Mouse (Mus musculus) ovary, postnatal 14 days (tissue): Measurements from ENCODE around the gene Csrp3.

Source experiments
- DNase-seq: peaks from one replicate; pipeline ENCODE4 v3.0.0; 2022; ENCODE audit warnings: low spot score

Gene Csrp3

GRCm38 (mm10) chr7:48847820-48848650, at the start of gene Csrp3:
Gene Csrp3 (minus strand): TSS chr7:48848033.
- DNase-seq = no peak

GRCm38 (mm10) chr7:48896051-48896450, 48.2 kb upstream of the Csrp3 start:
- DNase-seq = no peak

GRCm38 (mm10) chr7:48895475-48895874, 47.6 kb upstream of the Csrp3 start:
- no peak for DNase-seq

GRCm38 (mm10) chr7:48894763-48895162, 46.9 kb upstream of the Csrp3 start:
- DNase-seq = no peak

- peak; percentile 65 for DNase-seq
Measured at GRCm38 (mm10) chr7:48894152-48894551, 46.3 kb upstream of the Csrp3 start.

GRCm38 (mm10) chr7:48893093-48893492, 45.3 kb upstream of the Csrp3 start:
- DNase-seq = no peak

GRCm38 (mm10) chr7:48891029-48891428, 43.2 kb upstream of the Csrp3 start:
- no peak for DNase-seq

- no peak for DNase-seq
Measured at GRCm38 (mm10) chr7:48888751-48889150, 40.9 kb upstream of the Csrp3 start.

- no peak for DNase-seq
Measured at GRCm38 (mm10) chr7:48887973-48888372, 40.1 kb upstream of the Csrp3 start.

- DNase-seq = no peak
Measured at GRCm38 (mm10) chr7:48884266-48884611, 36.4 kb upstream of the Csrp3 start.

GRCm38 (mm10) chr7:48883525-48884265, 35.9 kb upstream of the Csrp3 start:
- DNase-seq = no peak

- no peak for DNase-seq
Measured at GRCm38 (mm10) chr7:48881971-48882609, 34.3 kb upstream of the Csrp3 start.

GRCm38 (mm10) chr7:48881486-48881885, 33.7 kb upstream of the Csrp3 start, which contains the start of gene E2f8:
Gene E2f8 (minus strand): TSS chr7:48881596.
- peak; percentile 72 for DNase-seq

- DNase-seq = peak; percentile 95
Measured at GRCm38 (mm10) chr7:48880591-48881481, 33.0 kb upstream of the Csrp3 start.

- DNase-seq = no peak
Measured at GRCm38 (mm10) chr7:48879574-48879973, 31.7 kb upstream of the Csrp3 start.

GRCm38 (mm10) chr7:48877786-48878390, 30.1 kb upstream of the Csrp3 start:
- DNase-seq = no peak

- DNase-seq = peak; percentile 21
Measured at GRCm38 (mm10) chr7:48876526-48876925, 28.7 kb upstream of the Csrp3 start.

GRCm38 (mm10) chr7:48875096-48875495, 27.3 kb upstream of the Csrp3 start:
- no peak for DNase-seq

- DNase-seq = no peak
Measured at GRCm38 (mm10) chr7:48871292-48871691, 23.5 kb upstream of the Csrp3 start.

- DNase-seq = no peak
Measured at GRCm38 (mm10) chr7:48870579-48871180, 22.8 kb upstream of the Csrp3 start.

GRCm38 (mm10) chr7:48870144-48870543, 22.3 kb upstream of the Csrp3 start:
- DNase-seq = no peak
